Mouse (Mus musculus): Measurements from ENCODE around the gene Nenf.

The Nenf gene

GRCm38 (mm10) chr1:191317591-191318196, at the start of gene Nenf:
Gene Nenf, minus strand, starts transcription at chr1:191318194.
- peak; percentile 81 for DNase-seq (ENCODE audit: low read depth)

GRCm38 (mm10) chr1:191364477-191364876, 46.5 kb upstream of the Nenf start:
- peak; percentile 87 for DNase-seq (ENCODE audit: low read depth)

GRCm38 (mm10) chr1:191362412-191362811, 44.4 kb upstream of the Nenf start:
- no peak for DNase-seq (ENCODE audit: low read depth)

GRCm38 (mm10) chr1:191359478-191359877, 41.5 kb upstream of the Nenf start:
- no peak for DNase-seq (ENCODE audit: low read depth)

GRCm38 (mm10) chr1:191356936-191357335, 38.9 kb upstream of the Nenf start:
- no peak for DNase-seq (ENCODE audit: low read depth)

- DNase-seq (ENCODE audit: low read depth): no peak
Observed at GRCm38 (mm10) chr1:191353836-191354235, 35.8 kb upstream of the Nenf start.

- DNase-seq (ENCODE audit: low read depth): peak; percentile 72
Observed at GRCm38 (mm10) chr1:191352786-191353488, 34.9 kb upstream of the Nenf start.

- no peak for DNase-seq (ENCODE audit: low read depth)
Observed at GRCm38 (mm10) chr1:191350355-191350754, 32.4 kb upstream of the Nenf start.

- no peak for DNase-seq (ENCODE audit: low read depth)
Observed at GRCm38 (mm10) chr1:191349486-191350037, 31.6 kb upstream of the Nenf start.

- DNase-seq (ENCODE audit: low read depth): no peak
Observed at GRCm38 (mm10) chr1:191348996-191349395, 31.0 kb upstream of the Nenf start.

- DNase-seq (ENCODE audit: low read depth): no peak
Observed at GRCm38 (mm10) chr1:191348592-191348991, 30.6 kb upstream of the Nenf start.

- no peak for DNase-seq (ENCODE audit: low read depth)
Observed at GRCm38 (mm10) chr1:191347602-191348001, 29.6 kb upstream of the Nenf start.

- DNase-seq (ENCODE audit: low read depth): no peak
Observed at GRCm38 (mm10) chr1:191340530-191340929, 22.5 kb upstream of the Nenf start.

- DNase-seq (ENCODE audit: low read depth): no peak
Observed at GRCm38 (mm10) chr1:191339876-191340275, 21.9 kb upstream of the Nenf start.

GRCm38 (mm10) chr1:191334500-191334899, 16.5 kb upstream of the Nenf start:
- no peak for DNase-seq (ENCODE audit: low read depth)

- no peak for DNase-seq (ENCODE audit: low read depth)
Observed at GRCm38 (mm10) chr1:191330356-191330755, 12.4 kb upstream of the Nenf start.

GRCm38 (mm10) chr1:191328019-191328441, 10.0 kb upstream of the Nenf start:
- DNase-seq (ENCODE audit: low read depth): no peak

- DNase-seq (ENCODE audit: low read depth): no peak
Observed at GRCm38 (mm10) chr1:191327258-191327657, 9.3 kb upstream of the Nenf start.

GRCm38 (mm10) chr1:191326233-191326882, 8.4 kb upstream of the Nenf start:
- peak; percentile 84 for DNase-seq (ENCODE audit: low read depth)

GRCm38 (mm10) chr1:191325726-191326232, 7.8 kb upstream of the Nenf start, which contains the start of gene Tmem206:
Gene Tmem206, plus strand, starts transcription at chr1:191325912.
- DNase-seq (ENCODE audit: low read depth): peak; percentile 99

- no peak for DNase-seq (ENCODE audit: low read depth)
Observed at GRCm38 (mm10) chr1:191324733-191325590, 7.0 kb upstream of the Nenf start.

- no peak for DNase-seq (ENCODE audit: low read depth)
Observed at GRCm38 (mm10) chr1:191323381-191323780, 5.4 kb upstream of the Nenf start.
